Mouse (Mus musculus) testis, adult 2 months (tissue): ENCODE data around the gene Gga3. TPM values are rescaled to one million over a fixed set of nuclear protein-coding genes. Genes with fewer than 3 reads are reported as not detected.
"Not testable (repeated sequence)": the region's sequence is repeated elsewhere in the genome, so short reads cannot be mapped to it uniquely, and the experiment has no call there.

Experiments
- H3K27ac ChIP-seq: fragments of 200-500 bp; 2 replicates; pipeline ENCODE4 v1.5.1; 2012; ENCODE audit warnings: low read depth, low read length; ENCODE audit not compliant: control insufficient read depth, insufficient read depth
- H3K27me3 ChIP-seq: fragments of 200-500 bp; 2 replicates; pipeline ENCODE4 v1.6.1; 2012; ENCODE audit warnings: mild to moderate bottlenecking, low read length, moderate library complexity; ENCODE audit not compliant: control insufficient read depth, insufficient read depth
- H3K36me3 ChIP-seq: fragments of 200-500 bp; 2 replicates; pipeline ENCODE4 v1.6.1; 2012; ENCODE audit warnings: mild to moderate bottlenecking, low read length; ENCODE audit not compliant: control insufficient read depth, insufficient read depth
- H3K4me1 ChIP-seq: fragments of 200-500 bp; 2 replicates; pipeline ENCODE4 v1.6.1; 2012; ENCODE audit warnings: low read length; ENCODE audit not compliant: control insufficient read depth, insufficient read depth
- H3K4me3 ChIP-seq: fragments of 200-500 bp; 2 replicates; pipeline ENCODE4 v1.5.1; 2012; ENCODE audit warnings: low read depth, mild to moderate bottlenecking, low read length, moderate library complexity, mixed read lengths; ENCODE audit not compliant: control insufficient read depth
- CTCF ChIP-seq: fragments of 200-500 bp; IDR thresholded peaks from 2 replicates; pipeline ENCODE4 v1.5.1; 2012; ENCODE audit warnings: low read depth, mild to moderate bottlenecking, inconsistent platforms, low read length, moderate library complexity; ENCODE audit not compliant: control insufficient read depth, insufficient read depth, insufficient replicate concordance
- POLR2A ChIP-seq: fragments of 200-500 bp; IDR thresholded peaks from 2 replicates; pipeline ENCODE4 v1.6.1; 2012; ENCODE audit warnings: low read depth, mild to moderate bottlenecking, inconsistent platforms, low read length, moderate library complexity; ENCODE audit not compliant: control insufficient read depth
- polyA plus RNA-seq: library from polyadenylated mRNA; depleted of rRNA; stranded (reverse); fragments of >200 nt; gene quantifications from 2 replicates; pipeline ENCODE4 v1.2.3, GENCODE M21; 2012; rRNA removed

Gene Gga3
- 19.8 and 21.1 TPM in 2 replicates for polyA plus RNA-seq

GRCm38 (mm10) chr11:115603476-115604303, at the start of gene Gga3, which contains the start of gene Mrps7:
Gga3 (minus strand) TSS chr11:115604051.
Mrps7 (plus strand) TSS chr11:115603925.
- Histone ChIP-seq H3K4me3 (peak within 1 kb of the TSS; percentile 87), H3K27me3 (no peaks in the 10 kb centered on the region), H3K4me1 (peaks cover 2% of the 10 kb centered on the region), H3K36me3 (peaks cover 1% of the 10 kb centered on the region; the same call in 1 of the 2 replicates), H3K27ac (peak within 1 kb of the TSS; percentile 98)
- no peak for TF ChIP-seq CTCF
- peak; percentile 78; the same call in 1 of the 2 replicates for TF ChIP-seq POLR2A

- Histone ChIP-seq H3K27me3 (no peaks in the 10 kb centered on the region), H3K4me1 (no peaks in the 10 kb centered on the region), H3K36me3 (no peaks in the 10 kb centered on the region), H3K27ac (no peak overlapping the region), H3K4me3 (no peak overlapping the region)
- TF ChIP-seq POLR2A (no peak), CTCF (no peak)
These were observed 49.3 kb upstream of the Gga3 start for GRCm38 (mm10) chr11:115653194-115653593.

GRCm38 (mm10) chr11:115651680-115652079, 47.8 kb upstream of the Gga3 start:
- no peak overlapping the region for H3K4me3 ChIP-seq
- no peaks in the 10 kb centered on the region for H3K27me3 ChIP-seq
- no peaks in the 10 kb centered on the region for H3K4me1 ChIP-seq
- no peak overlapping the region for H3K27ac ChIP-seq
- TF ChIP-seq CTCF (no peak), POLR2A (no peak)
- H3K36me3 ChIP-seq = no peaks in the 10 kb centered on the region

GRCm38 (mm10) chr11:115649706-115650105, 45.9 kb upstream of the Gga3 start:
- H3K4me1 ChIP-seq = no peaks in the 10 kb centered on the region
- H3K27ac ChIP-seq = no peak overlapping the region
- H3K27me3 ChIP-seq = no peaks in the 10 kb centered on the region
- no peak for TF ChIP-seq POLR2A
- TF ChIP-seq CTCF = no peak
- no peaks in the 10 kb centered on the region; the same call in 1 of the 2 replicates for H3K36me3 ChIP-seq
- no peak overlapping the region for H3K4me3 ChIP-seq

- H3K4me3 ChIP-seq = no peak overlapping the region
- no peak overlapping the region for H3K27ac ChIP-seq
- no peaks in the 10 kb centered on the region; the same call in 1 of the 2 replicates for H3K36me3 ChIP-seq
- H3K4me1 ChIP-seq = no peaks in the 10 kb centered on the region
- no peak for TF ChIP-seq CTCF
- no peak for TF ChIP-seq POLR2A
- no peaks in the 10 kb centered on the region for H3K27me3 ChIP-seq
These were observed 43.6 kb upstream of the Gga3 start for GRCm38 (mm10) chr11:115647459-115647858.

GRCm38 (mm10) chr11:115646439-115646838, 42.6 kb upstream of the Gga3 start:
- Histone ChIP-seq H3K27me3 (no peaks in the 10 kb centered on the region), H3K4me1 (no peaks in the 10 kb centered on the region), H3K27ac (no peak overlapping the region), H3K4me3 (no peak overlapping the region), H3K36me3 (no peaks in the 10 kb centered on the region; the same call in 1 of the 2 replicates)
- TF ChIP-seq POLR2A = no peak
- no peak for TF ChIP-seq CTCF

GRCm38 (mm10) chr11:115645498-115645897, 41.6 kb upstream of the Gga3 start:
- H3K4me1 ChIP-seq, H3K27me3 ChIP-seq, H3K27ac ChIP-seq, H3K4me3 ChIP-seq, H3K36me3 ChIP-seq: not testable (repeated sequence)
